Mouse (Mus musculus): ENCODE measurements around the gene 4921504E06Rik. TPM values are rescaled to one million over a fixed set of nuclear protein-coding genes. Genes with fewer than 3 reads are reported as not detected.

The 4921504E06Rik gene
- not detected in 2 replicates for total RNA-seq (2014; rRNA removed)
- polyA plus RNA-seq (2012; rRNA removed): not detected in 2 replicates

DNA sequence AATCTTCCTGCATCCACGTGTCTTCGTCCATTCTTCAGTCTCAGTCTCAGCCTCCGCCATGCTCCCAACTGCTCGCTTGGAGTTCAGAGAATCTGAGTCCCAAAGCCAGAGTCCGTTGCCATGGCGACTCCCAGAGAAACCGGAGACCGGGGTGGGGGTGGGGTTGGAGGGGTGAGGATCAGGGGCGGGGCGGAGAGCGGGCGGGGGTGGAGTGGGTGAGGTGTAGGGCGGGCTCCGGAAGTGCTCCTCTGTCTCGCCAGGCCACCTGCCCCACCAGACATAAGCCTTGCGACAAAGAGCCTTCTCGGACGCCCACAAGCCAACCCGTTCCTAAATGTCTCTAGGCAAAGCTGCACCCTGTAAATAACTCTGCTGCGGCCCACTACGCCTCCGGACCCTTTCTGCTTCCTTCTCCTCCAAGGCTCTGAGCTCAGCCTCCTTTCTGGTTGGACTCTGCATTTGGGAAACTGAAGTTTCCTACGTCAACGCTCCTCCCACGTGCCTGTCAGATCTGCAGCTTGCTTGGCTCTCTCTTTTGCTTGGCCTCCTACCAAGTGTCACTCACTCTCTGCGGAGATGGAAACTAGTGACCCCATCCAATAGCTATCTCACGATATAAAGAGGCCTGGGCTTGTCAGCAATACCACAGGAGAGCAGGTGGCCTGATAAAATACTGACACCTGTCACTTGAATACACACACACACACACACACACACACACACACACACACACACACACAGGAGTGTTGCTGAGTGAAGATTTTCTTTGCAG, at the start of gene 4921504E06Rik:
Gene 4921504E06Rik, minus strand, starts transcription at position 94 of the 772 bp plus-strand sequence.
- Histone ChIP-seq H3K27me3 (ENCODE audit: control insufficient read depth, insufficient read depth, low read length) (no peaks in the 10 kb centered on the region), H3K4me3 (ENCODE audit: insufficient read depth, low read depth, low read length) (peak within 1 kb of the TSS; percentile 40), H3K79me2 (ENCODE audit: control insufficient read depth, insufficient read depth, low read length) (no peaks in the 10 kb centered on the region), H3K9ac (ENCODE audit: low read depth, low read length) (peak within 1 kb of the TSS; percentile 40), H3K27ac (replicated peaks; ENCODE audit: insufficient read depth, low read depth, low read length) (peak within 1 kb of the TSS; percentile 62), H3K4me1 (ENCODE audit: control insufficient read depth, insufficient read depth, low read length) (no peaks in the 10 kb centered on the region), H3K36me3 (ENCODE audit: control insufficient read depth, insufficient read depth, low read length) (no peaks in the 10 kb centered on the region)
- peak; percentile 93 for DNase-seq (ENCODE audit: extremely low read depth, low read depth, low spot score)
- WGBS: under 1% methylated on average over 24 of the region's 27 CpGs
- no peak for TF ChIP-seq POLR2A (IDR thresholded peaks at IDR 0.05; ENCODE audit: extremely low read depth, insufficient read depth, low read length)
- no peak for TF ChIP-seq CTCF (IDR thresholded peaks at IDR 0.05; ENCODE audit: low read depth, low read length)

DNA sequence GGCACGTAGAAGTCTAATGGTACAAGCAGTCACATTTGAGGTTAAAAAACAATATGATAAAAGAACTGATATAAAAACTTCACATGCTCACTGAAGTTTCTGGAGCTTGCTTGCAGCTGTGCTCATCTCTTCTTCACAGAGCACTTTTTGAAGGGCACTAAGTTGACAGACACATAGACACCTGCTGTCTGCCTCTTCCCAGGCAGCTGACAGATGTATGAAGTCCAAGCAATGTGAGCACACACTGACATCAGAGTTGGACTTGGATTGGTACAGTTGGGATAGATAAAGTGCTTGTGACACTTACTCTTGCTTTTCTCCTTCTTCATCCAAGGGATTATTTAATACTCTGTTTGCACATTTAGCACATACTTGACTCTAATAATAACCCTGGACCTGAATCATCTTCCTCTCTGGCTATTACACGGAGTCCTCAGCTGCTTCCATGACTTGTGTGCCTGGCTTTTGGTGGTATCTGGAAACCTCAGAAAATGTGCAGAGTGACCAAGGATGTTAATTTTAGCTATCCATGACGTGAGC, 47.7 kb upstream of the 4921504E06Rik start:
- TF ChIP-seq POLR2A (IDR thresholded peaks at IDR 0.05; ENCODE audit: extremely low read depth, insufficient read depth, low read length) (no peak), CTCF (IDR thresholded peaks at IDR 0.05; ENCODE audit: low read depth, low read length) (no peak)
- Histone ChIP-seq H3K4me1 (ENCODE audit: control insufficient read depth, insufficient read depth, low read length) (no peaks in the 10 kb centered on the region), H3K4me3 (ENCODE audit: insufficient read depth, low read depth, low read length) (no peak overlapping the region), H3K9ac (ENCODE audit: low read depth, low read length) (no peak overlapping the region), H3K27me3 (ENCODE audit: control insufficient read depth, insufficient read depth, low read length) (no peaks in the 10 kb centered on the region), H3K79me2 (ENCODE audit: control insufficient read depth, insufficient read depth, low read length) (no peaks in the 10 kb centered on the region), H3K36me3 (ENCODE audit: control insufficient read depth, insufficient read depth, low read length) (no peaks in the 10 kb centered on the region), H3K27ac (replicated peaks; ENCODE audit: insufficient read depth, low read depth, low read length) (no peak overlapping the region)
- no peak for DNase-seq (ENCODE audit: extremely low read depth, low read depth, low spot score)
- WGBS: 80% methylated on average over 3 of the region's 3 CpGs

DNA sequence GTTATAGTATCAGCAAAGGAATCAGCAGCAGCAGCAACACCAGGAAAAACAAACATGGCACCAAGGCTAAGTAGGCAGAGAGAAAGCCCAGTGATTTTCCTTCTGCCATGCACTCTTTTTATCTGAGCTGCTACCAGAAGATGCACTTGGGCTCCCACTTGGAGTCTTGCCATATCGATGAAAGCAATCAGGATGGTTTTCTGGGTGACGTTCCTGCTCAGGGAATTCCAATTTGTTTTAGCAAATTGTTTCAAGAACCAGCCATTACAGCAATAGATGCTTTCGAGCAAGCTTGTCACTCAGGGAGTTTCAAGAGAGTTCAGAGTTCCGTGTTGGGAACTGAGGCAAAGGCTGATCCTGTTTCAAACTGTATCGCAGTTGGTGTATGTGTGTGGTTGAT, 47.1 kb upstream of the 4921504E06Rik start:
- H3K36me3 ChIP-seq (ENCODE audit: control insufficient read depth, insufficient read depth, low read length): no peaks in the 10 kb centered on the region
- no peak overlapping the region for H3K27ac ChIP-seq (replicated peaks; ENCODE audit: insufficient read depth, low read depth, low read length)
- no peaks in the 10 kb centered on the region for H3K79me2 ChIP-seq (ENCODE audit: control insufficient read depth, insufficient read depth, low read length)
- H3K27me3 ChIP-seq (ENCODE audit: control insufficient read depth, insufficient read depth, low read length): no peaks in the 10 kb centered on the region
- no peak for TF ChIP-seq CTCF (IDR thresholded peaks at IDR 0.05; ENCODE audit: low read depth, low read length)
- no peak for TF ChIP-seq POLR2A (IDR thresholded peaks at IDR 0.05; ENCODE audit: extremely low read depth, insufficient read depth, low read length)
- no peak overlapping the region for H3K4me3 ChIP-seq (ENCODE audit: insufficient read depth, low read depth, low read length)
- DNase-seq (ENCODE audit: extremely low read depth, low read depth, low spot score): no peak
- no peaks in the 10 kb centered on the region for H3K4me1 ChIP-seq (ENCODE audit: control insufficient read depth, insufficient read depth, low read length)
- 88% methylated on average over 5 of the region's 5 CpGs for WGBS
- no peak overlapping the region for H3K9ac ChIP-seq (ENCODE audit: low read depth, low read length)

DNA sequence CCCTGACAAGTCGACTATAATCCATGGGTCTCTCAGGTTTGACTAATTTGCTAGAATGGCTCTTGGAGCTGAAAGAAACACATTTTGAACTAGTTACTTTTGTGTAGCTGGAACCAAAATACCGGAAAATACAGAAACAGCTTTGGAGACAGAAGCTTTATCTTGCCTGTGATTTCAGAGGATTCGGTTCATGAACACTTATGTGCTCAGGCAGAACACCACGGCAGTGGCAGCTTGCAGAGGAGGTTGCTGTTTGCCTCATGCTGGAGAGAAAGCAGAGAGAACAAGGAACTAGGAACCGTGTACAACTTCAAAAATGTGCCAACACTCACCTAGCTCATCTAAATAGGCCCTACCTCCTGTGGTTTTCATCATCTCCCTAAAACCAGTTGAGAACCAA, 46.1 kb upstream of the 4921504E06Rik start:
- no peaks in the 10 kb centered on the region for H3K79me2 ChIP-seq (ENCODE audit: control insufficient read depth, insufficient read depth, low read length)
- no peak overlapping the region for H3K4me3 ChIP-seq (ENCODE audit: insufficient read depth, low read depth, low read length)
- H3K27ac ChIP-seq (replicated peaks; ENCODE audit: insufficient read depth, low read depth, low read length): no peak overlapping the region
- no peak for DNase-seq (ENCODE audit: extremely low read depth, low read depth, low spot score)
- H3K27me3 ChIP-seq (ENCODE audit: control insufficient read depth, insufficient read depth, low read length): no peaks in the 10 kb centered on the region
- no peaks in the 10 kb centered on the region for H3K36me3 ChIP-seq (ENCODE audit: control insufficient read depth, insufficient read depth, low read length)
- no peak for TF ChIP-seq CTCF (IDR thresholded peaks at IDR 0.05; ENCODE audit: low read depth, low read length)
- no peak for TF ChIP-seq POLR2A (IDR thresholded peaks at IDR 0.05; ENCODE audit: extremely low read depth, insufficient read depth, low read length)
- H3K9ac ChIP-seq (ENCODE audit: low read depth, low read length): no peak overlapping the region
- WGBS: 88% methylated on average over 5 of the region's 5 CpGs
- no peaks in the 10 kb centered on the region for H3K4me1 ChIP-seq (ENCODE audit: control insufficient read depth, insufficient read depth, low read length)

DNA sequence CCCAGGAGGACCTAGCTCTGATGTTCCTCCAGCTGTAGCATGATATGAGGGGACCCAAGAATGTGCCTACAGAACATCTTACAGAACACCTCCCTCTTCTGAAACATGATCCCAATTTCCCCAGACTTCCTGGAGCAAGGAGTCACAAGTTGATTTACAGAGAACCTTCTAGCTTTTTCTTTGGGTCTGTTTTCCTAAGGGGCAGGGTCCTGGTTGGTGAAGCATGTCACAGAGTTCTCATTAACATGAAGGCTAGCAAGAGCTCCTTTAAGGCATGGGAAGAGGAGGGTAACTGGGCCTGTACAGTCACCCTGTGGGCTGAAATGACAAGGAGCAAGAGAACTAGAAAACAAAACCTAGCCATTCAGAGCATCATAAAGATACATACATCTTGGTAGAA, 43.3 kb upstream of the 4921504E06Rik start:
- TF ChIP-seq POLR2A (IDR thresholded peaks at IDR 0.05; ENCODE audit: extremely low read depth, insufficient read depth, low read length) (no peak), CTCF (IDR thresholded peaks at IDR 0.05; ENCODE audit: low read depth, low read length) (no peak)
- no peaks in the 10 kb centered on the region; the same call in 1 of the 2 replicates for H3K4me1 ChIP-seq (ENCODE audit: control insufficient read depth, insufficient read depth, low read length)
- DNase-seq (ENCODE audit: extremely low read depth, low read depth, low spot score): no peak
- no peak overlapping the region for H3K4me3 ChIP-seq (ENCODE audit: insufficient read depth, low read depth, low read length)
- no peaks in the 10 kb centered on the region for H3K36me3 ChIP-seq (ENCODE audit: control insufficient read depth, insufficient read depth, low read length)
- no peak overlapping the region for H3K27ac ChIP-seq (replicated peaks; ENCODE audit: insufficient read depth, low read depth, low read length)
- H3K27me3 ChIP-seq (ENCODE audit: control insufficient read depth, insufficient read depth, low read length): no peaks in the 10 kb centered on the region
- H3K9ac ChIP-seq (ENCODE audit: low read depth, low read length): no peak overlapping the region
- no peaks in the 10 kb centered on the region for H3K79me2 ChIP-seq (ENCODE audit: control insufficient read depth, insufficient read depth, low read length)

DNA sequence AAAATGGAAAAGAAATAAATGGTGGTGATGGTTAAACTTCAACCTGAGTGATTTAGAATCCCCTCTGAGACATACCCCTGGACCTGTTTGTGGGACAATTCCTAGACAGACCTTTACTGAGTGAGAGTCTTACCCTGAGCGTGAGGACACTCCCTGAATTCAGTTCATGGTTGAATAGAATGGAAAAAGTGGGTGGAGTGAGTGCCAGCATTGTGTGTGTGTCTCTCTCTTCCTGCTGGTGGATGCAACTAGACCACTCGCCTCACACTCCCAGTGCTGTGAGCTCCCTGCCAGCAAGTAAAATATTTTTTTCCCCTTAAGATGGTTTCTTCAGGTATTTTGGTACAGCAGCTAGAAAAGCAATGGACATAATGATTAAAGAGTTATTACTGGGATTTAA, 42.7 kb upstream of the 4921504E06Rik start:
- Histone ChIP-seq H3K27me3 (ENCODE audit: control insufficient read depth, insufficient read depth, low read length) (no peaks in the 10 kb centered on the region), H3K4me3 (ENCODE audit: insufficient read depth, low read depth, low read length) (no peak overlapping the region), H3K9ac (ENCODE audit: low read depth, low read length) (no peak overlapping the region), H3K27ac (replicated peaks; ENCODE audit: insufficient read depth, low read depth, low read length) (no peak overlapping the region), H3K36me3 (ENCODE audit: control insufficient read depth, insufficient read depth, low read length) (no peaks in the 10 kb centered on the region), H3K4me1 (ENCODE audit: control insufficient read depth, insufficient read depth, low read length) (no peaks in the 10 kb centered on the region; the same call in 1 of the 2 replicates), H3K79me2 (ENCODE audit: control insufficient read depth, insufficient read depth, low read length) (no peaks in the 10 kb centered on the region)
- no peak for DNase-seq (ENCODE audit: extremely low read depth, low read depth, low spot score)
- TF ChIP-seq POLR2A (IDR thresholded peaks at IDR 0.05; ENCODE audit: extremely low read depth, insufficient read depth, low read length) (no peak), CTCF (IDR thresholded peaks at IDR 0.05; ENCODE audit: low read depth, low read length) (no peak)
- 74% methylated on average over 2 of the region's 2 CpGs for WGBS
